Mouse (Mus musculus): ENCODE results near the gene Hes1.

Hes1 gene

GRCm38 (mm10) chr16:30052271-30052670 is 11.9 kb upstream of the Hes1 start:
- DNase-seq (ENCODE audit: low read depth) = no peak

- DNase-seq (ENCODE audit: low read depth) = no peak
These were observed 11.2 kb upstream of the Hes1 start for GRCm38 (mm10) chr16:30052839-30053511.

DNA sequence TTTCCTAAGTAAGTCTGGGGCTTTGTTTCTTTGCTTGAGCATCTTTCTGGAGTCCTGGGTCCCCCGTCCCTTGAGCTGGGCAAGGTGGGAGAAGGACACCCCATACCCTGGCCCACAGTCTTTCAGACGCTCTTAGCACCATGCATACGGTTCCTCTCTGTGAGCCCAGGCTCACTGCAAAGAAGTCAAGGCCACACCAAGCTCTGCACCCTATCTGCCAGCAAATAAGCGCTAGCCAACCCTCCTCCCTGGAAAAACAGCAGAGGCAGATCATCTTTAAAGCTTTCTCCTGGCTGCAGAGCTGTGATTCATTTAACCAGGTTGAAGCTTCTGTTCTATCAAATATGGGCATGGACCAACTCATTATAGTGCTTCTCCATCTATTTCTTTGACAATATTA is 9.6 kb upstream of the Hes1 start:
- DNase-seq (ENCODE audit: low read depth) = no peak

DNA sequence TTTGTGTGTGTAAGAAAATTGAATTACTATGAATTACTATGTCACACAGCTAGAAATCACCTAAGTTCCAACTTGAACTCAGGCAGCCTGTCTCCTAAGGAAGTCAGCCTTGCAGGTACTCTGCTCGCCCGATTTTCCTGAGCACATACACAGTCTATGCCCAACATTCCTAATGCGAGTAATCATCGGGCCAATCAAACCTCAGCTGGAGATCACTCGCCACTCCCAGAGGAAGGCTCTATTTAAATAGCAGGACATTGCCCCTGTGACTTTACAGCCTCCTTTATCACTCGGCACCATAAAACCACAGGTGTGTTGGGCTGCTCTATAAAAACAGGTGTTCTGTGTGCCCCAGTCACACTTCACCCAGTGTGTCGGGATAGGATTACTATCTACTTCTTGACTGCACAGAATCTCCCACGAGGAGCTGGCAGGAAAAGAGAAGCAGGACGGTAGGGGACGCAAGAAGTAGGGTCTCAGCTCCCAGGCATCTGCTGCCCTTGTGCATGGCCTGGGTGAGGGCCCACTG is 8.8 kb upstream of the Hes1 start:
- no peak for DNase-seq (ENCODE audit: low read depth)

- no peak for DNase-seq (ENCODE audit: low read depth)
These were observed 8.3 kb upstream of the Hes1 start for GRCm38 (mm10) chr16:30055927-30056326.

- DNase-seq (ENCODE audit: low read depth) = peak; percentile 52
These were observed 7.3 kb upstream of the Hes1 start for GRCm38 (mm10) chr16:30056906-30057305.

DNA sequence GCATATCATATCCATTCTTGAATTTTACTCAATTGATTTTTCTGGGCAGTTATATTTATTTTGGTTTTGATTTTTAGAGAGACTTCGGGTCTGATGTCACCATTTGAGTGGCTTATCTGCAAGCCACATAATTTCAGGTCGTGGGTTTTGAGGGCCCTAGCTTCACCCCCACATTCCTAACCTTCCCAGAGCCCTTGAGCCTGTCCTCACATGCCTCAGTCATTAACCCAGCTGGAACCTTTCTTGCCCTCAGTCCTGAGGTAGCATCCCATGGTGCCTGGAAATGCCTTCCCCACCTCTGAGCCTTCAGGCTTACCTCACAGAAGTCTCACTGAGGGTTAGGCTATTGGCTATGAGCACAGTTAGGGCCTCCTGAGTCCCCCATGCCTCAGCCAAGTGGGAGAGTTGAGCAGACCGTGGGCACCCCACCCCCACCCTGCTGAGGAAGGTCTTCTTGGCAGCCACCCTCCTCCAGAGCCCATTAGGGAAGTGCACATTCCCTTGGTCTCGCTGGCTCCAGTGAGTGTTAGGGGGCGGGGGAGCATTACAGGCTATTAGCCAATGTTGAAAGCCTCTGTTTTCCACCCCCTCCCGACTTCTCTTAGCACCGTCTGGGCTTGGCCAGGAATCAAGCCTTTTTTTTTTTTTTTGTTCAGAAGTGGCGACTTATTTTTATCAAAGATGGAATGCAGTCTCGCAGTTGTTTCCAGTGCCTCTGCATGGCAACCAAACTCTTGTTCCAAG is 5.0 kb upstream of the Hes1 start:
- peak; percentile 61 for DNase-seq (ENCODE audit: low read depth)

- no peak for DNase-seq (ENCODE audit: low read depth)
These were observed 3.8 kb upstream of the Hes1 start for GRCm38 (mm10) chr16:30060412-30060811.

DNA sequence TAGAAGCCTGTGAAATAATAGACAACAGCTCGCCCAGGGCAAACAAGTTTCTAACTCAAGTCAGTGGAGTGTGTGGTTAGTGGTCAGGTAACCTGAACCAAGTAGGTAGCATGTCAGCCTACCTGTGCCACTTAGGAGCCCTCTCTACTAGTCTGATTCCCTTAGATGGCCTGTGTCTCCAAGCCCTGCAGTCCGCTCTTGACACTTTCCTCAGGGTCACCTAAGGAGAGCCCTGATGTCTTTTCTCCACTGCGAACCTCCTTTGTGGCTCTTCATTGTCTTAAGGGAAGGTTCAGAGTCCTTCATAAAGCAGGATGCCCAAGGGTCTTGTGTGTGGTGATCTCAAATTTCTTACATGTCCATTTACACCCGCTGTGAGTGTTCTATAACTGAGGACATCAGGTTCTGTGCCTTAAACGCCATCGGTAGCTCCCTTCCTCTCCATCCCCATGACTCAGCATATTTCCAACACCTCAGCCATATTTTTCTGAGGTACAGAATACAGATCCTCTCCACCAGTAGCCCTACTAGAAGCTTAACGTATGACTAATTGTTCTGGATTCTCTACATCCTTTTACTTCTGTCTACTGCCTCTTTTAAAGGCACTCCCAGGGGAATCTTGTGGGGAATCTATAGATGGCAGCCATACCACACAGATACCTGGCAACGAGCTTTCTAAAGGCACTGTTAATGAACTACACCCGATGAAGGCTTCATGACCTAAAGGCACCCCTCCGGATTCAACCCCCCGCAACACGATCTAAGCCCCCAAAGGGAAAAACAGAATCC is 1.7 kb upstream of the Hes1 start:
- DNase-seq (ENCODE audit: low read depth) = no peak

DNA sequence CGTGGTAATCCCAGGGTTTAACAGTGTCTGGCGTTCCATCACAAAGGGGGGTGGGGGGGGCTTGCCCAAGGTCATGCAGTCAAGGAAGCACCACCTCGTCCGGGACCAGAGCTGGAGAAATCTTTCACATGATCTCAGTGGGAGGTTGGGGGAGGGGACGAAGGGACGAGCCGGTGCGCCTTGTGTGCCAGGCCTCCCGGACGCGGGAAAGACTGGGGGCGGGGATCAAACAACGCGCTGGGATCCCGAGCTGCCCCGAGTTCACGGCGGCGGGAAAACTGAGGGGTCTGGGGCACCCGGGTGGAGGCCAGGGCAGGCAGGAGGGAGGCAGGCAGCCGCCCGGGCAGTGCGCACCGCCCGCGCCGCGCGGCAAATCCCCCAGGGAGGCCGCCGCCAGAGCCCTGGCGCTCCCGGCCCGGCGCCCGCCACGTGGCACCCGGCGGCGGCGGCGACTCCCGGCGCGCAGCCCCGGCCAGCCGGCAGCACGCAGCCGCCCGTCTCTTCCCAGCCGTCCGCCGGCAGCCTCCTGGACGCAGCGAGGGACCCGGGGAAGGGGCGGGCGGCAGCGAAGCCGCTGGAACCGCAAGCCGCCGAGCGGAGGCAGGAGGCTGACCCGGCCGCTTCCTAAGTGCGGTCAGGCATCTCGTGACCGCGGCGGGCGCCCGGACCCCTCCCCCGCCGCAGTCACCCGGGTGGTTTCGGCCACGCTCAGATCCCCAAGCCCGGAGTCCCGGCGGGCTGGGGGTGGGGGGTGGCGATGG is 883 bp upstream of the Hes1 start:
- peak; percentile 47 for DNase-seq (ENCODE audit: low read depth)

DNA sequence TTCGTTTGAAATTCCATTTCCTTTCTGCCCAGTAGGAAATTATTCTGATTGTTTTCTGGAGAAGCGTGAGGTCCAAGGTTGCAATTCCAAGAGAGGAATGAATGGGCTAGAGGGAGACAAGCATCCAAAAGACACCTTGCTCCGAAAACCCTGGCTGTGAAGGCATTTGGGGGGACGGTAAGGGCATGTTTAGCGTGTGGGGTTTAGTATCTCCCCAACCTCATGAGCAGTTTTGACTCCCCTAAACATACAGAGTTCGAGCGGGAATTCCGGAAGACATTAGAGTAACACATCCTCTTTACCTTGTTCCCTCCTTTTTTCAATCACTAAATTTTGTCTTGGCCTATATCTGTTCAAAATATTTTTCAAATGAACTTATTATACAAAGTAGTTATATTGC is 429 bp downstream of the Hes1 start:
- no peak for DNase-seq (ENCODE audit: low read depth)

GRCm38 (mm10) chr16:30065077-30065476 is 893 bp downstream of the Hes1 start:
- DNase-seq (ENCODE audit: low read depth) = peak; percentile 81

GRCm38 (mm10) chr16:30065537-30066183 is 1.5 kb downstream of the Hes1 start:
- DNase-seq (ENCODE audit: low read depth) = no peak

DNA sequence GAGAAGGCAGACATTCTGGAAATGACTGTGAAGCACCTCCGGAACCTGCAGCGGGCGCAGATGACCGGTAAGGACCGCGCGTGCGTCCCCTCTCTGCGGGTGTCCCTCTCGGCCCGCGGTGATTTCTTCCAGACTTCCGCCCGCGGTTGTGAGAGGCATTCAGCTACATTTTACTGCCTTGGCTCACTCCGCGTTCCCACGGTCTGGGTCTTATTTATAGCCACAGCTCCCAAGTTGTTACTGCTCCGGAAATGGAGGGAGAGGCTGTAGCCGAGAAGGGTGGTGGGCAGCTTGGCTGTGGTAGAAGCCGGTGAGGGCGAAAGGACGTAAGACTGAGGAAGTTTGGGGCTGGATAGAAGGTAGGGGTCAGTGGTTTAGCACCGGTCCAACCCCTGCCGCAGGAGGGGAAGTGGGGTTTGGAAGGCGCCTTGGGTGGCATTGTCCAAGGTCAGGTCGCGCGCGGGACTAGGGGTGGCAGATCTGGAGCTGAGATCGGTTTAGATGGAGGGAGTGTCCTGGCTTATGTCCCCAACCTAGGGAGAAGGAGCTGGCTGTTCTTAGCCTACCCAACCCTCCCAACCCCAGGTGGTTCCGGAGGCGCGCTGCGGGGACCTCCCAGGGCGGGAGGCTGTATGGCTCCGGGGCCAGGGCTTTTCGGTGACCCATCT is 2.1 kb downstream of the Hes1 start:
- DNase-seq (ENCODE audit: low read depth) = peak; percentile 36

DNA sequence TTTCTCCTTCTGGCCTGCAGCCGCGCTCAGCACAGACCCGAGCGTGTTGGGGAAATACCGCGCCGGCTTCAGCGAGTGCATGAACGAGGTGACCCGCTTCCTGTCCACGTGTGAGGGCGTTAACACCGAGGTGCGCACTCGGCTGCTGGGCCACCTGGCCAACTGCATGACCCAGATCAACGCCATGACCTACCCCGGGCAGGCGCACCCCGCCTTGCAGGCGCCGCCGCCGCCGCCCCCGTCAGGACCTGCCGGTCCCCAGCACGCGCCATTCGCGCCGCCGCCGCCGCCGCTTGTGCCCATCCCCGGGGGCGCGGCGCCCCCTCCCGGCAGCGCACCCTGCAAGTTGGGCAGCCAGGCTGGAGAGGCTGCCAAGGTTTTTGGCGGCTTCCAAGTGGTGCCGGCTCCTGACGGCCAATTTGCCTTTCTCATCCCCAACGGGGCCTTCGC is 2.7 kb downstream of the Hes1 start:
- DNase-seq (ENCODE audit: low read depth) = peak; percentile 87

GRCm38 (mm10) chr16:30068041-30069020 is 4.1 kb downstream of the Hes1 start:
- DNase-seq (ENCODE audit: low read depth) = peak; percentile 84

DNA sequence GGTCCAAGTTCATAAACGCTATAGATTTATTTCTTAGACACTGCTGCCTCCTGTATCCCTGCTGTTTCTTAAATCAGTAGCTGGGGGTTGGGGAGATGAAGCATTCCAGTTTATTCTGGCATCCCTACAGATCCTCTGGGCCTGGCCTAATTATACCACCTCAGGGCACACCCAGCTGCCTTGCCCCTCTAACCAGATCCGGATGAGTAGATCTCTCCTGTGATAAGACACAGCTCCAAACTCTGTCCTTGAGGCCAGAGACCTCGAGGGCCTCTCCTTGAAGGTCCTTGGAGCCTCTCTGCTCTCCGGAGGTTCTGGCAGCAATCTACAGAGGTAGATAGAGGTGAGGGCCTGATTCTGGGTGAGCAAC is 5.4 kb downstream of the Hes1 start:
- peak; percentile 34 for DNase-seq (ENCODE audit: low read depth)

DNA sequence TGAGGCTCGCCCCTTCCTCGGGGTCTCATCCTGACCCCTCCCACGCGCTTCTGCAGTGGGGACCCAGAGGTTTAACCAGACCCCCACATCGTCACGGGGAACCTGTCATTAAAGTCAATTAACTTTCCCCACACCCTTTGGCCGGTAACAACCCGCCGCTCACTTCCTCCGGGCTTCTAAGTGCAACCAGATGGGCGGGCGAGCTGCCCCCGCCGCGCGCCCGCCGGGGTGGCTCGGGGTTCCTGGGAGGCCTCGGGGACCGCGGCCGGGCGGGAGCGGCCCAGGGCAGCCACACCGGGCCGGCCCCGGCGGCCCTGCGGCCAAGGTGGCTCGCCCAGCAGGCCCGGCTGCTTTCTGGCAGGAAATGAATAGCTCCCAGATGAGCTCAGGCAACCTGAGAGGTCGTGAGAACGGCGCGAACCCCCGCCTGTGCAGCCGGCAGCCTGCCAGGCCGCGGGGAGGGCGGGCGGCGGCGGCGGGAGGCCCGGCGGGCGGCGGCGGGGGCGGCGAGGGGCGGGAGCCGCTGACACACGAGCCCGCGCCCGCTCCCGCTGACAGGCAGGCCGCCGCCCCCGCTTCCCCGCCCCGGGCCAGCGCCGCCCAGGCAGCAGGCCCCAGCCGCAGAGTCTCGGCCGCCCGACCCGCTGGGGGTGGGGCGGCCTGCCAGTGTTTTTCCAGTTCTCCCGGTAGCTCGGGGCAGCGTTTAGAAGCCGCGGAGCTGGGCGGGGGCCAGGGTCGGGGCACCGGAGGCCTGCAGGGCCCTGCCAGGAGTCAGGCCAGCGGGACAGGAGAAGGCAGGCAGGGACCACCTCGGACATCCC is 6.0 kb downstream of the Hes1 start:
- peak; percentile 86 for DNase-seq (ENCODE audit: low read depth)

- peak; percentile 62 for DNase-seq (ENCODE audit: low read depth)
These were observed 6.6 kb downstream of the Hes1 start for GRCm38 (mm10) chr16:30070771-30071191.

Measured in NIH3T3 (cell line).